Comparison of ENCODE assay signal across 20 mouse cellular contexts in genomic region chr2:127638973-127639372, GRCm38 (mm10). TPM values are rescaled to one million over a fixed set of nuclear protein-coding genes. Genes with fewer than 3 reads are reported as not detected.
"Had no signal": no experiment of that assay in that cellular context is flagged by ENCODE, and none has a peak within 500 bp of the region (broad histone marks: within the 10 kb centered on the region; RNA-seq: fewer than 3 reads in every experiment).

No protein-coding gene starts in this region.

- H3K9me3 ChIP-seq: liver, embryonic 15.5 days; lung, embryonic 15.5 days; megakaryocyte, embryonic 14.5 days; midbrain, embryonic 13.5 days; midbrain, embryonic 15.5 days; neural tube, embryonic 12.5 days; stomach, embryonic 15.5 days had no signal

- H3K9ac ChIP-seq: liver, embryonic 15.5 days; liver, postnatal 0 days; lung, embryonic 15.5 days; midbrain, embryonic 13.5 days; midbrain, embryonic 15.5 days; neural tube, embryonic 12.5 days; stomach, embryonic 15.5 days had no signal

- ATAC-seq: liver, postnatal 0 days; lung, postnatal 0 days; midbrain, embryonic 13.5 days; midbrain, embryonic 15.5 days had no signal

- H3K4me3 ChIP-seq: liver, embryonic 15.5 days; lung, embryonic 15.5 days; megakaryocyte, embryonic 14.5 days; midbrain, embryonic 13.5 days; midbrain, embryonic 15.5 days; neural tube, embryonic 12.5 days; stomach, embryonic 15.5 days had no signal

- H3K36me3 ChIP-seq: liver, embryonic 15.5 days; lung, embryonic 15.5 days; midbrain, embryonic 13.5 days; midbrain, embryonic 15.5 days; neural tube, embryonic 12.5 days; stomach, embryonic 15.5 days had no signal

- H3K4me2 ChIP-seq: liver, embryonic 15.5 days; lung, embryonic 15.5 days; midbrain, embryonic 11.5 days; midbrain, embryonic 13.5 days; midbrain, embryonic 15.5 days; neural tube, embryonic 12.5 days; stomach, embryonic 15.5 days had no signal

- H3K27me3 ChIP-seq: lung, embryonic 15.5 days; midbrain, embryonic 13.5 days; midbrain, embryonic 15.5 days; neural tube, embryonic 12.5 days; stomach, embryonic 15.5 days had no signal

- H3K4me1 ChIP-seq: liver, embryonic 15.5 days; megakaryocyte, embryonic 14.5 days; midbrain, embryonic 13.5 days; midbrain, embryonic 15.5 days; neural tube, embryonic 12.5 days had no signal

- H3K27ac ChIP-seq: liver, embryonic 15.5 days; lung, embryonic 15.5 days; macrophage; midbrain, embryonic 13.5 days; midbrain, embryonic 15.5 days; neural tube, embryonic 12.5 days; stomach, embryonic 15.5 days had no signal

- DNase-seq: liver, postnatal 0 days; lung, adult 2 months; lung, postnatal 14 days; lung, postnatal 36 days; right cerebral cortex, postnatal 14 days; thymus, adult 2 months; thymus, postnatal 25 days; thymus, postnatal 4 days had no signal

RNA-seq across cellular contexts. Expression of gene Mal, which starts 17.5 kb away (rescaled TPM):
- total RNA-seq: megakaryocyte progenitor cell, adult 5-6 weeks; monocyte, adult 5-6 weeks had no signal
- polyA plus RNA-seq: macrophage had no signal
